Mouse (Mus musculus): ENCODE results near the gene C1rl. TPM values are rescaled to one million over a fixed set of nuclear protein-coding genes. Genes with fewer than 3 reads are reported as not detected.

Gene C1rl
- polyA plus RNA-seq (2015; fragmentation: Nextera tagmentation; extraction: Ambion mirVana) = 0.61 and 0.73 TPM in 2 replicates

- Histone ChIP-seq H3K4me3 (no peak within 1 kb of the TSS), H3K27ac (peak within 1 kb of the TSS; percentile 33; the same call in 1 of the 2 replicates), H3K4me1 (0 out of 2 replicates have a peak, but pooled peaks cover 5% of the 10 kb centered on the region), H3K36me3 (no peaks in the 10 kb centered on the region), H3K4me2 (no peak within 1 kb of the TSS), H3K9me3 (no peaks in the 10 kb centered on the region), H3K27me3 (no peaks in the 10 kb centered on the region), H3K9ac (no peak within 1 kb of the TSS)
- peak; percentile 83 for ATAC-seq (ENCODE audit: insufficient number of reproducible peaks, low FRiP score, low TSS enrichment, low read depth)
- WGBS = 0% methylated on average over 1 of the region's 4 CpGs
Measured at GRCm38 (mm10) chr6:124492842-124493561, at the start of gene C1rl. TSS of gene C1rl (plus strand) at chr6:124493113.

- H3K27ac ChIP-seq = no peak overlapping the region
- no peak overlapping the region for H3K4me2 ChIP-seq
- H3K4me1 ChIP-seq = no peaks in the 10 kb centered on the region
- no peak overlapping the region for H3K9ac ChIP-seq
- WGBS = 86% methylated on average over 2 of the region's 2 CpGs
- no peaks in the 10 kb centered on the region for H3K27me3 ChIP-seq
- no peaks in the 10 kb centered on the region for H3K36me3 ChIP-seq
- no peak for ATAC-seq (ENCODE audit: insufficient number of reproducible peaks, low FRiP score, low TSS enrichment, low read depth)
- no peak overlapping the region for H3K4me3 ChIP-seq
- no peaks in the 10 kb centered on the region for H3K9me3 ChIP-seq
Measured at GRCm38 (mm10) chr6:124443338-124443737, 49.6 kb upstream of the C1rl start.

GRCm38 (mm10) chr6:124446024-124446423 is 46.9 kb upstream of the C1rl start:
- Histone ChIP-seq H3K9ac (no peak overlapping the region), H3K27ac (no peak overlapping the region), H3K4me3 (no peak overlapping the region), H3K4me2 (no peak overlapping the region), H3K27me3 (no peaks in the 10 kb centered on the region), H3K36me3 (no peaks in the 10 kb centered on the region), H3K4me1 (no peaks in the 10 kb centered on the region), H3K9me3 (no peaks in the 10 kb centered on the region)
- ATAC-seq (ENCODE audit: insufficient number of reproducible peaks, low FRiP score, low TSS enrichment, low read depth) = no peak
- 89% methylated on average over 2 of the region's 2 CpGs for WGBS

GRCm38 (mm10) chr6:124446459-124446858 is 46.5 kb upstream of the C1rl start:
- H3K27me3 ChIP-seq = no peaks in the 10 kb centered on the region
- H3K4me3 ChIP-seq = no peak overlapping the region
- WGBS = 92% methylated on average over 9 of the region's 9 CpGs
- no peak overlapping the region for H3K4me2 ChIP-seq
- no peak overlapping the region for H3K27ac ChIP-seq
- ATAC-seq (ENCODE audit: insufficient number of reproducible peaks, low FRiP score, low TSS enrichment, low read depth) = no peak
- no peaks in the 10 kb centered on the region for H3K4me1 ChIP-seq
- no peak overlapping the region for H3K9ac ChIP-seq
- no peaks in the 10 kb centered on the region for H3K36me3 ChIP-seq
- no peaks in the 10 kb centered on the region for H3K9me3 ChIP-seq

GRCm38 (mm10) chr6:124447356-124447755 is 45.6 kb upstream of the C1rl start:
- Histone ChIP-seq H3K4me3 (no peak overlapping the region), H3K27ac (no peak overlapping the region), H3K9ac (no peak overlapping the region), H3K36me3 (no peaks in the 10 kb centered on the region), H3K4me1 (no peaks in the 10 kb centered on the region), H3K27me3 (no peaks in the 10 kb centered on the region), H3K9me3 (no peaks in the 10 kb centered on the region), H3K4me2 (no peak overlapping the region)
- no peak for ATAC-seq (ENCODE audit: insufficient number of reproducible peaks, low FRiP score, low TSS enrichment, low read depth)
- WGBS = 81% methylated on average over 2 of the region's 2 CpGs

GRCm38 (mm10) chr6:124448186-124448852 is 44.6 kb upstream of the C1rl start:
- no peaks in the 10 kb centered on the region for H3K27me3 ChIP-seq
- H3K4me3 ChIP-seq = no peak overlapping the region
- no peak overlapping the region for H3K9ac ChIP-seq
- H3K4me2 ChIP-seq = no peak overlapping the region
- H3K27ac ChIP-seq = no peak overlapping the region
- no peak for ATAC-seq (ENCODE audit: insufficient number of reproducible peaks, low FRiP score, low TSS enrichment, low read depth)
- WGBS = 72% methylated on average over 10 of the region's 10 CpGs
- no peaks in the 10 kb centered on the region for H3K9me3 ChIP-seq
- no peaks in the 10 kb centered on the region for H3K4me1 ChIP-seq
- no peaks in the 10 kb centered on the region for H3K36me3 ChIP-seq

- H3K4me3 ChIP-seq = no peak overlapping the region
- H3K4me1 ChIP-seq = no peaks in the 10 kb centered on the region
- H3K9me3 ChIP-seq = no peaks in the 10 kb centered on the region
- no peak overlapping the region for H3K9ac ChIP-seq
- H3K36me3 ChIP-seq = no peaks in the 10 kb centered on the region
- WGBS = 94% methylated on average over 16 of the region's 16 CpGs
- no peaks in the 10 kb centered on the region for H3K27me3 ChIP-seq
- ATAC-seq (ENCODE audit: insufficient number of reproducible peaks, low FRiP score, low TSS enrichment, low read depth) = no peak
- no peak overlapping the region for H3K27ac ChIP-seq
- no peak overlapping the region for H3K4me2 ChIP-seq
Measured at GRCm38 (mm10) chr6:124448959-124449667, 43.8 kb upstream of the C1rl start.

GRCm38 (mm10) chr6:124449668-124450383 is 43.1 kb upstream of the C1rl start:
- WGBS = 84% methylated on average over 18 of the region's 18 CpGs
- H3K9me3 ChIP-seq = no peaks in the 10 kb centered on the region
- no peaks in the 10 kb centered on the region for H3K4me1 ChIP-seq
- no peak overlapping the region for H3K4me3 ChIP-seq
- H3K4me2 ChIP-seq = no peak overlapping the region
- H3K36me3 ChIP-seq = no peaks in the 10 kb centered on the region
- no peaks in the 10 kb centered on the region for H3K27me3 ChIP-seq
- no peak for ATAC-seq (ENCODE audit: insufficient number of reproducible peaks, low FRiP score, low TSS enrichment, low read depth)
- no peak overlapping the region for H3K9ac ChIP-seq
- no peak overlapping the region for H3K27ac ChIP-seq

- H3K4me2 ChIP-seq = no peak overlapping the region
- H3K4me3 ChIP-seq = no peak overlapping the region
- ATAC-seq (ENCODE audit: insufficient number of reproducible peaks, low FRiP score, low TSS enrichment, low read depth) = no peak
- H3K9me3 ChIP-seq = no peaks in the 10 kb centered on the region
- no peaks in the 10 kb centered on the region for H3K27me3 ChIP-seq
- no peak overlapping the region for H3K9ac ChIP-seq
- WGBS = 64% methylated on average over 3 of the region's 3 CpGs
- H3K4me1 ChIP-seq = no peaks in the 10 kb centered on the region
- no peaks in the 10 kb centered on the region for H3K36me3 ChIP-seq
- H3K27ac ChIP-seq = no peak overlapping the region
Measured at GRCm38 (mm10) chr6:124451995-124452394, 40.9 kb upstream of the C1rl start.

- no peak overlapping the region for H3K4me3 ChIP-seq
- no peak for ATAC-seq (ENCODE audit: insufficient number of reproducible peaks, low FRiP score, low TSS enrichment, low read depth)
- no peaks in the 10 kb centered on the region for H3K9me3 ChIP-seq
- H3K9ac ChIP-seq = no peak overlapping the region
- H3K4me1 ChIP-seq = no peaks in the 10 kb centered on the region
- no peak overlapping the region for H3K27ac ChIP-seq
- 52% methylated on average over 4 of the region's 4 CpGs for WGBS
- H3K27me3 ChIP-seq = no peaks in the 10 kb centered on the region
- no peaks in the 10 kb centered on the region for H3K36me3 ChIP-seq
- H3K4me2 ChIP-seq = no peak overlapping the region
Measured at GRCm38 (mm10) chr6:124453756-124454155, 39.2 kb upstream of the C1rl start.

GRCm38 (mm10) chr6:124456243-124456642 is 36.7 kb upstream of the C1rl start:
- no peak for ATAC-seq (ENCODE audit: insufficient number of reproducible peaks, low FRiP score, low TSS enrichment, low read depth)
- H3K4me3 ChIP-seq = no peak overlapping the region
- 94% methylated on average over 5 of the region's 5 CpGs for WGBS

More at GRCm38 (mm10) chr6:124456243-124456642, 36.7 kb upstream of the C1rl start:
- Histone ChIP-seq H3K4me1 (no peaks in the 10 kb centered on the region), H3K27ac (no peak overlapping the region), H3K36me3 (no peaks in the 10 kb centered on the region), H3K27me3 (no peaks in the 10 kb centered on the region), H3K9me3 (no peaks in the 10 kb centered on the region), H3K4me2 (no peak overlapping the region), H3K9ac (no peak overlapping the region)
